Mouse (Mus musculus) kidney, adult 18-20 months (tissue): ENCODE measurements around the gene Ralgps2.

Experiments
- DNase-seq: peaks from one replicate; pipeline ENCODE4 v3.0.0; 2021

The Ralgps2 gene

DNA sequence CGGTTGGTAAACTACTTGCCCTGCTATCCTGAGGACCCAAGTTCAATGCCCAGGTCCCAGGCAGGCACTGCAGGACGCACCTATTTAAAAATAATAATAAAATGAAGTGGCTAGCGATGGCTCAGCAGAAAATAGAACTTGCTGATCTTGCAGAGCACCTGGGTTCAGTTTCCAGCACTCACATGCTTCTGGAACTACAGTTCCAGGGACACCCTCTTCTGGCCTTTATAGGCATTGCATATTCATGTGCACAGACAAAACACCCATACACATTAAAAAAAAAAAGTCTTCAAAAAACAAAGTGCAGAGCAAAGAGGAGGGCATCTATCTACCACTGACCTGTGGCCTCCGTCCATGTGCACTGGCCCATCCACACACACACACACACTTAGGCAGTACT is 47.9 kb downstream of the Ralgps2 start:
- DNase-seq, result no peak

GRCm38 (mm10) chr1:156888830-156889229 is 50.6 kb downstream of the Ralgps2 start:
- DNase-seq, result no peak

DNA sequence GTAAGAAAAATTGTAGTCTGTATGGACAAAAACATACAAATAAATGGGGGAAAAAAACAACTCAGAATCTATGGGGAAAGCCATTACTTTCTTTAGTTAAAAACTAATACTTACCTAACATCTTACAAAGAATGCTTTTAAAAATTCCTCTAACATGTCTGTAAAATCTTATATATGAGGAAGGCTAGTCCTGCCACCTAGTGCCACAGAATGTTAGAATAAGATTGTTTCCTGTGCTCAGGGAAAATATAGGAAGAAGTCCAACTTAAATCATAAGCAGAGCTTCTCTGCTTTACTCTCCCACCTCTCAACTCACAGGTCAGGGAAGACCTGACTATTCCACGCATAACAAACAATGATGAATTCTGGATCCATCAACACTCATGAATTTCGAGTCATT is 53.5 kb downstream of the Ralgps2 start:
- no peak for DNase-seq

GRCm38 (mm10) chr1:156884782-156885181 is 54.6 kb downstream of the Ralgps2 start:
- DNase-seq, result no peak

DNA sequence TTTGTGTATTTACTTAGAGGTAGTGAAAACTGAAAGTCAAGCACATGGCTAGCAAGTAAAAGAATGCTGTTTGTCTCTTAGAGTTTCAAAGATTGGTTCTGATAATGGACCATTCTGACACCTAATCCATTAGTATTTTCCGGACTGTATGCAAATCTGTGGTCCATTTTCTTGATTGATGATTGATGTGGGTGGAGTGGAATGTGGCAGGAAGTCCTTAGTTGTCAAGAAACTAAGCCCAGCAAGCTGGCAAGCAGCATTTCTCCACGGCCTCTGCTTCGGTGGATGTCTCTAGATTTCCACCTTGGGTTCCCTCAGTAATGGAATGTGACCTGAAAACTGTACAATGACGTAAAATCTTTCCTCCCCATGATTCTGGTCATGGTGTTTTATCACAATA is 68.8 kb downstream of the Ralgps2 start:
- no peak for DNase-seq

DNA sequence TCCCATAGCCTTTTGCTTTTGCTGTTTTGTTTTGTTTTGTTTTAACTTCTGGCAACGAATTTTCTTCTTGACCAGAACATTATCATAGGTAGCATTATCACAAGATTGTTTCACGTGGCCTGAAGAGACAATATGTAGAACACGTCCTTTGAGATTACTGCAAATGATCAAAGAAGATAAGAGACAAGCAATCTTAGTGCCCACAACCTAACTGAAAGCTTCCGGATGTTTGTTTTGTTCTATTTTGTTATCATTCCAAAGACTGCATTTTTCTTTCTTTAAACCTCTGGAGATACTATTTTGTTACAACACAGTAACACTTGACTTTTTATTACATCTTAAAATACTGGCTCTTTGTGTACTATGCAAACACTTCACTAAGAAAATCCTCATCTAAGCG is 69.4 kb downstream of the Ralgps2 start:
- no peak for DNase-seq

DNA sequence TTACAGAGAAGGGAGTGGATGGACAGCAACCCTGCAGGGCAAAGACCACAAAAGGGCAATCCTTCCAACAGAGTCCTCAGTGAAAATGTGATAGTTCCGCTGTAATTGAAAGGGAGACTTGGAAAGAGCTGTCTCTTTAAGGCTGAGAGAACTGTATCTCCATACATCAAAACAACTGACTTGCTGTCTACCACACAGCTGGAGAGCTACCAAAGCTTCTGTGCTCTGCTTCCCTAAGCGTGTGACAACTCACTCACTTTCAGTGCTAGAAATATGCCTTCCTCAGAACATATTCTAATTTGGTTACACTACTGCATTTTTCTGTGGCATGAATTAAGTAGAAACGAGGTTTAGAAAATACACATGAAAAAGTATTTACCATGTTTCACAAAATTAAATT is 75.2 kb downstream of the Ralgps2 start:
- DNase-seq, result no peak

GRCm38 (mm10) chr1:156863726-156864125 is 75.7 kb downstream of the Ralgps2 start:
- DNase-seq, result no peak

- DNase-seq, result peak; percentile 15
These were observed 77.9 kb downstream of the Ralgps2 start for GRCm38 (mm10) chr1:156861475-156862043.

- DNase-seq, result no peak
These were observed 79.2 kb downstream of the Ralgps2 start for GRCm38 (mm10) chr1:156860266-156860665.

- no peak for DNase-seq
These were observed 79.6 kb downstream of the Ralgps2 start for GRCm38 (mm10) chr1:156859711-156860250.

GRCm38 (mm10) chr1:156859156-156859555 is 80.3 kb downstream of the Ralgps2 start:
- no peak for DNase-seq

GRCm38 (mm10) chr1:156856666-156857065 is 82.8 kb downstream of the Ralgps2 start:
- DNase-seq, result no peak

DNA sequence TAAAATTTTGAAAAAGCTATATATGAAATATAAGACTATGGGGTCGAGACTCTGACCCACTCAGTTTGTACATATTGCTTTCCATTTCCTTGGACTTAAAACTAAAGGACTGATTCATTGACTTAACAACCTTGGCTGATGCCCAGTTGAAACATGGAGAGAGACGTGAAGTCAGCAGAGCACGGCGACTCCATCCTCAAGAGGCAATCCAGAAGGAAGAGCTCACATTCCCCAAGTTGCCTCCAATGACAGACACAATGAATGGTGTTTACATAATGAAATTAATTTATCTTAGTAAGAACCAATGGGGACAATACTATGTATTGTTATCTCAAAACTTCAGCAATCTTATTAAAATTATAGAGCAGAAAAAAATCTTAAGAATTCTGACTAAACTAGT is 84.9 kb downstream of the Ralgps2 start:
- DNase-seq, result no peak

GRCm38 (mm10) chr1:156852872-156853271 is 86.6 kb downstream of the Ralgps2 start:
- no peak for DNase-seq

- no peak for DNase-seq
These were observed 87.0 kb downstream of the Ralgps2 start for GRCm38 (mm10) chr1:156852409-156852808.

DNA sequence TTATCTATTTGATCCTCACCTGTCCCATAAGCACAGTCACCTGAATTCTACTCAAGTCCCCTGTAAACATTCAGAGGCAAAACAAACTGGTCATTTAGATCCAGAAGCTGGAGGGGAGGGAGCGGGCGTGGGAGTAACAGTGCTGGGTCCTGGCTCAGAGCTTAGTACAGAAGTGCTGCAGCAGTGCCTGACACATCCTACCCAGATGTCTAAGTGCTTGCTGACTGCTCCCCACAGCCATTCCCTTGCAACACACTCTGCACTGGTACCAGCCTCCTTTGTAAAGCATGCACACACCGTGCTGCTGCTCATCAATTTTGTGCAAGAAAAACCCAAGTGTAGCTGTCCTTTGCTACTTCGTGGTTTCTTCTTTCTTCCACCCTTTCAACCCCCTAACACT is 92.3 kb downstream of the Ralgps2 start:
- no peak for DNase-seq

GRCm38 (mm10) chr1:156841625-156842339 is 97.6 kb downstream of the Ralgps2 start:
- DNase-seq, result no peak

DNA sequence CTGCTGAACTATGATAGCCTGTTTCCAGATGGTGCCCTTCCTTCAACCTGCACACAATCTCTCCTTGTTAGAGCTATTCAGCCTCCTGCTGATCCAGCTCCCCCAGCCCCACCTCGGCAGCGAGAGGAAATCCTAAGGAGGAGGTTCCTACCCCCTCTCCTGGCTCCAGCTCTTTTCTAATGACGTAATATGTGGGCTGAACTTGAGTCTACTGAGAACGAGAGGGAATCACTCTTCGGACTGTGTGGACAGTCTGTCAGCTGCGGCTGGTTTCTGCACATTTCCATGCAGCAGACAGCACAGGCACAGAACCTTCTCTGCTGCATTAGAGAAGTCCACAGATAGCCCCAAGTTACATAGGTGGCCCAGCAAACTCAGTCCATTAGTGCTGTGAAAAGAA is 100.7 kb downstream of the Ralgps2 start:
- DNase-seq, result peak; percentile 37

DNA sequence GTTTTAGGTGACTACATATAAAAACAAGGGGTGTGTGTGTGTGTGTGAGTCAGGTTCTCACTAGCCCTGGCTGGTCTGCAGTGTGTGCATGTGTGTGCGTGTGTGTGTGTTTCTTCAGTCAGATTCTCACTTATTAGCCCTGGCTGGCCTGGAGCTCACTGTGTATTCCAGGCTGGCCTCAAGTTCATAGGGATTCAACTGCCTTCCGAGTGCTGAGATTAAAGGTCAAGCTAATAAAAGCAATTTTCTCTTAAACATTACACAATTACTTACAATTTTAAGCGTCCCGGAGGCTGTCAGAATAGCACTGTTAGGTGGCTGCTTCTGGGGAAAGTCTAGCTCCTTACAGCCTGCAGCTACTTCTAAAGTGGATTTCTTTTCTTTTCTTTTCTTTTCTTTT is 101.2 kb downstream of the Ralgps2 start, which contains the start of gene Angptl1:
Gene Angptl1, plus strand, starts transcription at position 386 of the 400 bp plus-strand sequence.
- DNase-seq, result peak; percentile 15

GRCm38 (mm10) chr1:156819236-156819635 is 120.2 kb downstream of the Ralgps2 start:
- peak; percentile 59 for DNase-seq

DNA sequence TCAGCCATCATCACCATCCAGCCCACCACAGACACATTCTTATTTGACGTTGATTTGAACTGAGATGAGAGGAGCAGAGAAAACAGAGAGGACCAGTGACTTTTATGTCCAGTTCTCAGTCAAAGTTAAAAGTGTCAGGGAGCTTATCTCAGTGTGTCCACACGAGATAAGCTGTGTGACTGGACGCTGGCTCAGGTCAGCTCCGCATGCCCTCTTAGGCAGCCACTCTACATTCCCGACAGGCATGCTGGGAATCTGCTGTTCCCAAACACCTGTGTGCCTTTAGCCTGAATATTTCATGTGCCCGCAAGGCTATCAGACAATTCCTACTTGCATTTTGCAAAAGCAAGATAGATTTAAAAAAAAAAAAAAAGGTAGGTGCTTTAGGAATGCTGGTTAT is 125.9 kb downstream of the Ralgps2 start:
- no peak for DNase-seq

DNA sequence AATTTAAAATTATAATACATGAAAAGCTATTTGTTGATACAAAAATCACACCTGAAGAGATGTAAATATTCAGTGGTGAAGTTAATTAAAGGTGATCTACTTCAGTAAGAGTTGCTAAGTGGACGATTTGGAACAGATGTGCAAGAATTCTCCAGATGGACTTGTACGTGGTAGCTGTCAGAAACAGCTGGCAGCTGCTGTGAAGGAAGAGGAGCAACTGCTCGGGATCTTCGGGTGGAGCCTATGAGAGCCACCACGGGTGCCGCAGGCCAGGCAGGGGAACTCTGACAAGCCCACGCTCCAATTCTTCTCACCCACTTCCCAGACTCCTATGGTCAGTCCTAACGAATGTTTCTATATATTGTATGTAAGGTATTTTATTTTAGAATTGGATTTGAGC is 126.7 kb downstream of the Ralgps2 start:
- DNase-seq, result no peak

DNA sequence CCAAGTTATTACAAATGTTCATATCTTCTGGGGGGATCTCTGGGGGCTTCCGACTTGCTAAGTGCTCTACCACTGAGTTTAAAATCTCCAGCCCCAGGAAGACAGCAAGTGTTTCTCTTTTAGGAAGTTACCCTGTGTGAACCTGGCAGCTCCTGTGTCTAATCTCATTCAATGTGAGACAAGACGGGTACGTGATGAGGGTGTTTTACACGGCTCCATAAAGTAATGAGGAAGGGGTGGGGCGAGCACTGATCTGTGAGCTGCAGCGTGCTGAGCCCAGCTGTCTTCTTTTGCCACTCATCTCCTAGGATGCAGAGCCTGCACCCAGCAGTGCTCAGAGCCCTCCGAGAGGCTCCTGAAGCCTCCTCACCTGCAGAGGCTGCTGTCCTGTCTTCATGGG is 127.5 kb downstream of the Ralgps2 start:
- DNase-seq, result no peak

DNA sequence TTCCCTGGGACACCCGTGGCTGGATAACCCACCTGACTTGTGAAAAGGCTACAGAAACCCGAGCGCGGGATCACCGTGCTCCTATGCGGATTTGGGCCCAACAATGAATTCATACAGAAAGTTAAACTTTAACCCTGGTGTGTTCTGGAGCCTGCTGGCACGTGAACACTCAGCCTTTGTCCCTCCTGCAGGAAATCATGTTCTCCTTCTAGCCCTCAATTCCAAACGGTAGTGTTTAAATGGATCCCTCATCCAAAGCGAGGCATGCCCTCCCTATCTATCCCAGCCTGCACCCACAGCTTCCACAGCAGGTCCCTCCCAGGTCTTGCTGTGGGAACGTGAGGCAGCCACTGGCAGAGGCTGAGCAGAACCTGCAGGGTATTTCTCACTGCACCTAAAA is 131.1 kb downstream of the Ralgps2 start:
- DNase-seq, result peak; percentile 65
